Mouse (Mus musculus) forebrain, embryonic 13.5 days (tissue): Measurements from ENCODE around the gene Sltm. TPM values are rescaled to one million over a fixed set of nuclear protein-coding genes. Genes with fewer than 3 reads are reported as not detected.

Experiments used
- ATAC-seq: fragments of 200-750 bp; cut with Nextera tagmentation; 2 replicates; pipeline ENCODE4 v1.8.0; 2017
- H3K27ac ChIP-seq: fragments of 300-500 bp; sonication (generic); 2 replicates; pipeline ENCODE4 v1.5.1; 2015; ENCODE audit warnings: inconsistent platforms, mild to moderate bottlenecking, moderate library complexity
- H3K27me3 ChIP-seq: fragments of 300-500 bp; sonication (generic); 2 replicates; pipeline ENCODE4 v1.6.1; 2015; ENCODE audit warnings: mild to moderate bottlenecking, inconsistent platforms
- H3K36me3 ChIP-seq: fragments of 300-500 bp; sonication (generic); 2 replicates; pipeline ENCODE4 v1.6.1; 2015; ENCODE audit warnings: mild to moderate bottlenecking, inconsistent platforms; ENCODE audit not compliant: poor library complexity, severe bottlenecking
- H3K4me1 ChIP-seq: fragments of 300-500 bp; sonication (generic); 2 replicates; pipeline ENCODE4 v1.6.1; 2015; ENCODE audit warnings: inconsistent platforms
- H3K4me2 ChIP-seq: fragments of 300-500 bp; sonication (generic); 2 replicates; pipeline ENCODE4 v1.6.1; 2015; ENCODE audit warnings: inconsistent platforms, mild to moderate bottlenecking, moderate library complexity
- H3K4me3 ChIP-seq: fragments of 300-500 bp; sonication (generic); 2 replicates; pipeline ENCODE4 v1.5.1; 2015; ENCODE audit warnings: mild to moderate bottlenecking, inconsistent platforms
- H3K9ac ChIP-seq: fragments of 300-500 bp; sonication (generic); 2 replicates; pipeline ENCODE4 v1.6.1; 2015; ENCODE audit warnings: mild to moderate bottlenecking, inconsistent platforms
- H3K9me3 ChIP-seq: fragments of 300-500 bp; sonication (generic); replicated peaks from 2 replicates; pipeline ENCODE4 v1.6.1; 2016; ENCODE audit warnings: inconsistent platforms
- WGBS: fragments of 180-500 bp; shearing (Covaris S2); methylation state at CpG from one replicate; pipeline ENCODE4 v1.1.7; 2015; 5-methylcytosine and 5-hydroxymethylcytosine counted together
- polyA plus RNA-seq: library from polyadenylated mRNA; unstranded; fragments of >200 nt; fragmentation: Nextera tagmentation; extraction: Ambion mirVana; gene quantifications from 2 replicates; pipeline ENCODE4 v1.2.1, GENCODE M21; 2015

Sltm gene
- polyA plus RNA-seq, 1 experiment from 2014 or later = 73.5 TPM

DNA sequence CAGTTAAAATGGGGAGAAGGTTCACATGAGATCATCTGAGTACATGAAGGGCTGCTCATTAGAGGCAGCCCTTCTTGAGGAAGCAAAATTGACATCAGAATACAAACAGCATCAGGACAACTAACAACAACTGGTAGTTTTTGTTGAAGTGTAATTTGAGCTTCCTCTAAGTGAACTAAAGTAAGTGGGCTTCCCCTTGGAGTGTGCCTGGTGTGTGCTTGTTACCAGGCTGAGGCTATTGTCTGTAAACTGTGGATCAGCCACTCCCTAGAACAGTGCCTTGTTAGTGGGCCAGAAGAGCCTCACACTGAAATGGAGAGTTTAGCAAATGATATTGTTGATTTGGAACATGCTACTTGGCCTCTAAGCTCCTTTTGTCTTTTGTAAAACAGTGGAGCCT, 12.9 kb downstream of the Sltm start:
- Histone ChIP-seq H3K4me3 (no peak overlapping the region), H3K27me3 (no peaks in the 10 kb centered on the region)
- no peak for ATAC-seq

DNA sequence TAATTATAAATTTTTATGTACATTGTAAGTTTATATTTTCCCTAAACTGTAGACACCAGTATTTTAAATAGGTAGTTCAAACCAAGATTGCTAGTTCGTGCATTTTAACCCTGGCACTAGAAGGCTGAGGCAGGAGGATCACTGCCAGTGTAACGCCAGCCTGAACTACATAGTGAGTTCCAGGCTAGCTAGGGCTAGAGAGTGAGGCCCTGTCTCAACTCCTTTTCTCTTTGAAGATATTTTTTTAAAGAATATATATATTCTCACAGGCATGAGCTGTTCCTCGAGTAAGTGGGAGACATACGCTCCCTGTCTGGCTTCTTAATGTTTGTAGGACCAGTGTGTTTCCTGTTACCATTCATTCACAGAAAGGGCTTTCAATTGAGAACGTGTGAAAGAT, 14.2 kb downstream of the Sltm start:
- no peak for ATAC-seq
- Histone ChIP-seq H3K9ac (no peak overlapping the region), H3K4me3 (no peak overlapping the region), H3K9me3 (peaks cover 5% of the 10 kb centered on the region; the same call in 1 of the 2 replicates), H3K27me3 (no peaks in the 10 kb centered on the region), H3K4me2 (no peak overlapping the region), H3K36me3 (peaks cover 20% of the 10 kb centered on the region), H3K27ac (no peak overlapping the region), H3K4me1 (no peaks in the 10 kb centered on the region)
- WGBS = 92% methylated on average over 5 of the region's 5 CpGs

More for the DNA sequence above, 12.9 kb downstream of the Sltm start:
- no peaks in the 10 kb centered on the region for H3K4me1 ChIP-seq
- no peak overlapping the region for H3K27ac ChIP-seq
- peaks cover 22% of the 10 kb centered on the region for H3K36me3 ChIP-seq
- peaks cover 5% of the 10 kb centered on the region; the same call in 1 of the 2 replicates for H3K9me3 ChIP-seq
- H3K4me2 ChIP-seq = no peak overlapping the region
- no peak overlapping the region for H3K9ac ChIP-seq

- Histone ChIP-seq H3K4me2 (no peak overlapping the region), H3K4me3 (no peak overlapping the region), H3K27me3 (no peaks in the 10 kb centered on the region), H3K27ac (no peak overlapping the region), H3K36me3 (0 out of 2 replicates have a peak, but pooled peaks cover 5% of the 10 kb centered on the region), H3K9ac (no peak overlapping the region), H3K4me1 (no peaks in the 10 kb centered on the region), H3K9me3 (no peaks in the 10 kb centered on the region)
- WGBS = 96% methylated on average over 3 of the region's 3 CpGs
- no peak for ATAC-seq
Measured at GRCm38 (mm10) chr9:70562825-70563224, 20.3 kb downstream of the Sltm start.

DNA sequence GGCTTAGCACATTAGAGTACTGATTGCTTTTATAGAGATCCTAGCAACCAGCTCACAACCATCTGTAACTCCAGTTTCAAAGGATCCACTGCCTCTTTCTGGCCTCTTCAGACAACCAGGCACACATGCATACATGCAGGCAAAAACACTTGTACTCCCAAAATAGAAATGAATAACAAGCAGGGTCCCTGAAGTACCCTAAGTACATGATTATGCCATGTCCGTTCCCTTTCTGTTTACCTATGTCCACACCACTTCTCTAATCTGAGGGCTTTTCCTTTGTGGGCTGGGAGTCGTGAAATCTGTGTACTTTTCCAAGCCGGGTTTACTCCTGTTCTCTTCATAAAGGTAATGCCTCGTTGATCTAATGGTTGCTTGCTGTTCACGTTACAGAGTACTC, 25.1 kb downstream of the Sltm start:
- Histone ChIP-seq H3K27me3 (no peaks in the 10 kb centered on the region), H3K4me1 (no peaks in the 10 kb centered on the region), H3K27ac (no peak overlapping the region), H3K9ac (no peak overlapping the region), H3K4me3 (no peak overlapping the region), H3K36me3 (peaks cover 13% of the 10 kb centered on the region), H3K4me2 (no peak overlapping the region), H3K9me3 (no peaks in the 10 kb centered on the region)
- ATAC-seq = no peak
- 81% methylated on average over 5 of the region's 5 CpGs for WGBS

DNA sequence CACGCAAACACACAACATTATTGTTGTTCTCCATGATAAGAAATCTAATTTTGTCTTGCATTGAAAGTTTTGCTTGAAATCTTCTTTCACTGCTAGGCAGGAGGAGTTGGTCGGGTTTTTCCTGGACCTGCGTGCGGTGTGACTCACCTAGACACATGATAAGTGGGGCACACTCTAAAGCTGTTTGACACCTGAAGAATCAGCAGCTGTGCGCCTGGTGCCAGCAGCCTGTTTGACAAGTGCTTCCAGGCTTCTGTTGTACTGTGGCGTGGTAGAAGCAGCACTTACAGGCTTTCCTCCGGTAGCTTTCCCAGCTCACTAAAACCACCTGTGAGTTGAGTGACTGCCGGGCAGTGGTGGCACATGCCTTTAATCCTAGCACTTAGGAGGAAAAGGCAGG, 27.8 kb downstream of the Sltm start:
- Histone ChIP-seq H3K4me1 (no peaks in the 10 kb centered on the region), H3K4me3 (no peak overlapping the region), H3K4me2 (no peak overlapping the region), H3K9me3 (no peaks in the 10 kb centered on the region), H3K9ac (no peak overlapping the region), H3K27ac (no peak overlapping the region), H3K36me3 (peaks cover 34% of the 10 kb centered on the region), H3K27me3 (no peaks in the 10 kb centered on the region)
- whole genome bisulfite sequencing = 96% methylated on average over 8 of the region's 8 CpGs
- no peak for ATAC-seq

DNA sequence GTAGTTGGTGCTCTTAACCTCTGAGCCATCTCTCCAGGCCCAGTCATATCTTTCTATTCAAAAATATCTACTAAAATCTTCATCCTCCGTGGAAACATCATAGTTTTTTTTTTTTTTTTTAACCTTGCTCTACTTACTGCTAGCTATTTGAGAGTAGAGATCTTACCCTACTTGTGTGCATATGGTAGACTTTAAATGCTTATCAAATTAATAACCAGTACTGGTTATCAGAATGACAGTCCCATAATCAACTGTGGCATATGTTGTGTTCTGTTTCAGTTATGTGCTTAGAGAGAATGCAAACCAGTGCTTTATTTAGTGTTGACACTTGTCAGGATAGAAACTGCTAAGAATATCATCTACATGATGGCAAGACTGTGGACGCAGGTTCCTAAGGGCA, 35.6 kb downstream of the Sltm start:
- Histone ChIP-seq H3K27ac (no peak overlapping the region), H3K9ac (no peak overlapping the region), H3K36me3 (peaks cover 82% of the 10 kb centered on the region), H3K4me3 (no peak overlapping the region), H3K4me2 (no peak overlapping the region), H3K27me3 (no peaks in the 10 kb centered on the region), H3K9me3 (no peaks in the 10 kb centered on the region), H3K4me1 (no peaks in the 10 kb centered on the region)
- 83% methylated on average over 2 of the region's 2 CpGs for WGBS
- no peak for ATAC-seq

GRCm38 (mm10) chr9:70580956-70581355, 38.4 kb downstream of the Sltm start:
- Histone ChIP-seq H3K36me3 (peaks cover 81% of the 10 kb centered on the region), H3K9ac (no peak overlapping the region), H3K9me3 (no peaks in the 10 kb centered on the region), H3K27me3 (no peaks in the 10 kb centered on the region), H3K4me2 (no peak overlapping the region), H3K4me1 (no peaks in the 10 kb centered on the region), H3K27ac (no peak overlapping the region), H3K4me3 (no peak overlapping the region)
- 91% methylated on average over 5 of the region's 5 CpGs for WGBS
- ATAC-seq = no peak

DNA sequence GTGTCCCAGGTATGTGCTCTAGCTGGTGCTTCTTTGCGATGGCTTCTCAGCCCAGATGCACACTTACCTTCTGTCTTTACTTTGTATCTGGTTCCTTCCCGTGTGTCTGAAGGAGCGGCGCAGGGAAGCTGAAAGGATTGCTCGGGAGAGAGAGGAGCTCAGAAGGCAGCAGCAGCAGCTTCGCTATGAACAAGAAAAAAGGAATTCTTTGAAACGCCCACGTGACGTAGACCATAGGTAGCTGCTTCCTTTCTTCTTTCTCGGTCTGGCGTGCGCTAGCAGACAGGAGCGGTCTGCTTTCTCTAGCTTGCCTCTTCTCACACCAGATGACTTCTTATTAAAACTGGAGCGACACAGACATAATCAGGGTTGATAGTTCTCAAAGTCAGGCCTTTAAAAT, 42.1 kb downstream of the Sltm start:
- no peaks in the 10 kb centered on the region for H3K27me3 ChIP-seq
- H3K27ac ChIP-seq = no peak overlapping the region
- no peaks in the 10 kb centered on the region for H3K4me1 ChIP-seq
- H3K9me3 ChIP-seq = no peaks in the 10 kb centered on the region
- ATAC-seq = no peak
- no peak overlapping the region for H3K9ac ChIP-seq
- H3K4me3 ChIP-seq = no peak overlapping the region
- WGBS = 91% methylated on average over 14 of the region's 14 CpGs
- H3K4me2 ChIP-seq = no peak overlapping the region
- peaks cover 86% of the 10 kb centered on the region for H3K36me3 ChIP-seq

GRCm38 (mm10) chr9:70585172-70585571, 42.6 kb downstream of the Sltm start:
- no peaks in the 10 kb centered on the region for H3K4me1 ChIP-seq
- peaks cover 85% of the 10 kb centered on the region for H3K36me3 ChIP-seq
- no peak overlapping the region for H3K4me2 ChIP-seq
- WGBS = 94% methylated on average over 5 of the region's 5 CpGs
- H3K4me3 ChIP-seq = no peak overlapping the region
- ATAC-seq = no peak
- H3K27ac ChIP-seq = no peak overlapping the region
- H3K9ac ChIP-seq = no peak overlapping the region
- no peaks in the 10 kb centered on the region for H3K9me3 ChIP-seq
- no peaks in the 10 kb centered on the region for H3K27me3 ChIP-seq

GRCm38 (mm10) chr9:70587171-70587570, 44.6 kb downstream of the Sltm start:
- no peak overlapping the region for H3K27ac ChIP-seq
- H3K9ac ChIP-seq = no peak overlapping the region
- no peak overlapping the region for H3K4me2 ChIP-seq
- no peaks in the 10 kb centered on the region for H3K4me1 ChIP-seq
- H3K9me3 ChIP-seq = no peaks in the 10 kb centered on the region
- no peak for ATAC-seq
- peaks cover 87% of the 10 kb centered on the region for H3K36me3 ChIP-seq
- WGBS = 98% methylated on average over 5 of the region's 5 CpGs
- no peaks in the 10 kb centered on the region for H3K27me3 ChIP-seq
- no peak overlapping the region for H3K4me3 ChIP-seq

- 89% methylated on average over 4 of the region's 4 CpGs for WGBS
- Histone ChIP-seq H3K9ac (no peak overlapping the region), H3K27ac (no peak overlapping the region), H3K9me3 (no peaks in the 10 kb centered on the region), H3K4me3 (no peak overlapping the region), H3K36me3 (peaks cover 84% of the 10 kb centered on the region), H3K27me3 (no peaks in the 10 kb centered on the region), H3K4me1 (no peaks in the 10 kb centered on the region), H3K4me2 (no peak overlapping the region)
- no peak for ATAC-seq
Measured at GRCm38 (mm10) chr9:70590775-70591174, 48.2 kb downstream of the Sltm start.

GRCm38 (mm10) chr9:70591486-70591885, 48.9 kb downstream of the Sltm start:
- H3K36me3 ChIP-seq = peaks cover 84% of the 10 kb centered on the region
- WGBS = 76% methylated on average over 9 of the region's 9 CpGs
- H3K4me1 ChIP-seq = no peaks in the 10 kb centered on the region
- no peak overlapping the region for H3K4me3 ChIP-seq
- no peak overlapping the region for H3K27ac ChIP-seq
- H3K27me3 ChIP-seq = no peaks in the 10 kb centered on the region
- no peak overlapping the region for H3K4me2 ChIP-seq
- no peak overlapping the region for H3K9ac ChIP-seq
- H3K9me3 ChIP-seq = no peaks in the 10 kb centered on the region
- ATAC-seq = no peak

GRCm38 (mm10) chr9:70598271-70598670, 55.7 kb downstream of the Sltm start:
- no peak for ATAC-seq
- H3K27ac ChIP-seq = no peak overlapping the region
- 97% methylated on average over 2 of the region's 2 CpGs for WGBS
- H3K4me2 ChIP-seq = no peak overlapping the region
- peaks cover 26% of the 10 kb centered on the region for H3K36me3 ChIP-seq
- H3K9me3 ChIP-seq = no peaks in the 10 kb centered on the region
- H3K4me1 ChIP-seq = no peaks in the 10 kb centered on the region
- H3K27me3 ChIP-seq = no peaks in the 10 kb centered on the region
- H3K9ac ChIP-seq = no peak overlapping the region
- no peak overlapping the region for H3K4me3 ChIP-seq
